Mouse (Mus musculus): ENCODE measurements around the gene Dlg2. TPM values are rescaled to one million over a fixed set of nuclear protein-coding genes. Genes with fewer than 3 reads are reported as not detected.
A peak's percentile ranks its signal among the peaks of the same experiment; 100 is the strongest.

The Dlg2 gene
- polyA plus RNA-seq, 1 experiment from 2014 or later = 30.0 TPM

- no peaks in the 10 kb centered on the region for H3K4me1 ChIP-seq (replicated peaks; ENCODE audit: control insufficient read depth, insufficient read depth, low read length)
- H3K27ac ChIP-seq = no peak overlapping the region
- no peaks in the 10 kb centered on the region for H3K27me3 ChIP-seq (ENCODE audit: control insufficient read depth, insufficient read depth, low read length)
- DNase-seq (ENCODE audit: low spot score) (no peak), ATAC-seq (ENCODE audit: low FRiP score) (no peak)
- H3K36me3 ChIP-seq (replicated peaks; ENCODE audit: control insufficient read depth, insufficient read depth) = no peaks in the 10 kb centered on the region
- H3K4me3 ChIP-seq (replicated peaks; ENCODE audit: low read length) = no peak overlapping the region
- 84% methylated on average over 1 of the region's 1 CpGs for WGBS
- no peaks in the 10 kb centered on the region for H3K9me3 ChIP-seq (ENCODE audit: control insufficient read depth, low read length)
- H3K4me2 ChIP-seq (replicated peaks) = no peak overlapping the region
- no peak overlapping the region for H3K9ac ChIP-seq
These were observed 227.5 kb downstream of the Dlg2 start for GRCm38 (mm10) chr7:90703951-90704350.

- 36% methylated on average over 3 of the region's 3 CpGs for WGBS
- H3K27me3 ChIP-seq (ENCODE audit: control insufficient read depth, insufficient read depth, low read length) = no peaks in the 10 kb centered on the region
- ATAC-seq (ENCODE audit: low FRiP score) = no peak
- no peak overlapping the region for H3K27ac ChIP-seq
- no peaks in the 10 kb centered on the region for H3K4me1 ChIP-seq (replicated peaks; ENCODE audit: control insufficient read depth, insufficient read depth, low read length)
- no peak overlapping the region for H3K9ac ChIP-seq
- no peaks in the 10 kb centered on the region for H3K36me3 ChIP-seq (replicated peaks; ENCODE audit: control insufficient read depth, insufficient read depth)
- no peaks in the 10 kb centered on the region for H3K9me3 ChIP-seq (ENCODE audit: control insufficient read depth, low read length)
- no peak overlapping the region for H3K4me2 ChIP-seq (replicated peaks)
- H3K4me3 ChIP-seq (replicated peaks; ENCODE audit: low read length) = no peak overlapping the region
- no peak for DNase-seq (ENCODE audit: low spot score)
These were observed 257.6 kb downstream of the Dlg2 start for GRCm38 (mm10) chr7:90734086-90734485.

DNA sequence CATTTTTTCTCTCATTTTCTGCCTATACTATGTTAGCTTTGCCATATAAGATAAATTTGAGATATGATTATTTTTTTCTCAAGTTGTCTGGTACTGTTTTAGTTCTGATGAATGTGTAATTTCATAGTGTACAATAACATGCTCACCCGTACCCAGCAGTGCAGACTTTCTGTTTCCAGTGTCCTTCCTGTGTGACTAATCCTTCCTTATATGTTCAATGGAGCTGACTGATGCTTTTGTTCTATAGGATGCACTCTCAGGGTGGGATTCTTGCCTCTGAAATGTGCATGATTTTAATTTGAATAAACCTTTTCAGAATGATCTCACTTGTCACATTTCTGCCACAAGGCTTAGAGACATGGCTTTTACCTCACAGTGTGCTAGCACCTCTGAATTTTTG is 259.9 kb downstream of the Dlg2 start:
- no peak overlapping the region for H3K4me2 ChIP-seq (replicated peaks)
- no peak overlapping the region for H3K4me3 ChIP-seq (replicated peaks; ENCODE audit: low read length)
- no peak for DNase-seq (ENCODE audit: low spot score)
- H3K9me3 ChIP-seq (ENCODE audit: control insufficient read depth, low read length) = no peaks in the 10 kb centered on the region
- H3K27me3 ChIP-seq (ENCODE audit: control insufficient read depth, insufficient read depth, low read length) = no peaks in the 10 kb centered on the region
- H3K27ac ChIP-seq = no peak overlapping the region
- no peak overlapping the region for H3K9ac ChIP-seq
- no peaks in the 10 kb centered on the region for H3K36me3 ChIP-seq (replicated peaks; ENCODE audit: control insufficient read depth, insufficient read depth)
- peak; percentile 59; the same call in 1 of the 2 replicates for ATAC-seq (ENCODE audit: low FRiP score)
- H3K4me1 ChIP-seq (replicated peaks; ENCODE audit: control insufficient read depth, insufficient read depth, low read length) = no peaks in the 10 kb centered on the region
- 5% methylated on average over 1 of the region's 1 CpGs for WGBS

GRCm38 (mm10) chr7:90748636-90749035 is 272.2 kb downstream of the Dlg2 start:
- Histone ChIP-seq H3K9me3 (ENCODE audit: control insufficient read depth, low read length) (no peaks in the 10 kb centered on the region), H3K4me3 (replicated peaks; ENCODE audit: low read length) (no peak overlapping the region), H3K4me1 (replicated peaks; ENCODE audit: control insufficient read depth, insufficient read depth, low read length) (no peaks in the 10 kb centered on the region), H3K36me3 (replicated peaks; ENCODE audit: control insufficient read depth, insufficient read depth) (no peaks in the 10 kb centered on the region), H3K27me3 (ENCODE audit: control insufficient read depth, insufficient read depth, low read length) (no peaks in the 10 kb centered on the region), H3K9ac (no peak overlapping the region), H3K27ac (no peak overlapping the region), H3K4me2 (replicated peaks) (no peak overlapping the region)
- ATAC-seq (ENCODE audit: low FRiP score) (no peak), DNase-seq (ENCODE audit: low spot score) (no peak)
- 81% methylated on average over 1 of the region's 1 CpGs for WGBS

GRCm38 (mm10) chr7:90787945-90788344 is 311.5 kb downstream of the Dlg2 start:
- ATAC-seq (ENCODE audit: low FRiP score) = 0 out of 2 replicates have a peak, but pooled peaks have one; percentile 11
- no peak overlapping the region for H3K27ac ChIP-seq
- no peak for DNase-seq (ENCODE audit: low spot score)
- no peaks in the 10 kb centered on the region for H3K36me3 ChIP-seq (replicated peaks; ENCODE audit: control insufficient read depth, insufficient read depth)
- H3K27me3 ChIP-seq (ENCODE audit: control insufficient read depth, insufficient read depth, low read length) = no peaks in the 10 kb centered on the region
- no peak overlapping the region for H3K9ac ChIP-seq
- H3K9me3 ChIP-seq (ENCODE audit: control insufficient read depth, low read length) = no peaks in the 10 kb centered on the region
- H3K4me3 ChIP-seq (replicated peaks; ENCODE audit: low read length) = no peak overlapping the region
- H3K4me2 ChIP-seq (replicated peaks) = no peak overlapping the region
- 93% methylated on average over 1 of the region's 1 CpGs for WGBS
- H3K4me1 ChIP-seq (replicated peaks; ENCODE audit: control insufficient read depth, insufficient read depth, low read length) = no peaks in the 10 kb centered on the region

DNA sequence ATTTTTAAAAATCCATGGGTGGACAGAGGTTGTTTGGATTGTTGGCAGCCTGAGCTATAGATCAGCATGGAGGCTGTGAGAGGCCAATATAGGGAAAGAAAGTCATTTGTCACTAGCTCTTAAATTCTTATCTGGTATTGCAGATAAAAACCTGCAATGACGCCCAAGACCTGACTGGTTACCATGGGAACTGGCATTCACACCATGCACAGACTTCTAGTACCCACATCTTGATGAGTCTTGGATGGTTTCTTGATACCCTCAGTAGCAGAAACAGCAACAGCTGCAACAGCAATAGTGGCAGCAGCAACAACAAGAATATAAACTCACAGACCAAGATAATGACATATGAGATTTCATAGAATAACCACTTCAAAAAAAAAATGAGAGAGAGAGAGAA is 315.1 kb downstream of the Dlg2 start:
- DNase-seq (ENCODE audit: low spot score) (no peak), ATAC-seq (ENCODE audit: low FRiP score) (no peak)
- Histone ChIP-seq H3K27ac (no peak overlapping the region), H3K4me1 (replicated peaks; ENCODE audit: control insufficient read depth, insufficient read depth, low read length) (no peaks in the 10 kb centered on the region), H3K4me3 (replicated peaks; ENCODE audit: low read length) (no peak overlapping the region), H3K9me3 (ENCODE audit: control insufficient read depth, low read length) (no peaks in the 10 kb centered on the region), H3K27me3 (ENCODE audit: control insufficient read depth, insufficient read depth, low read length) (no peaks in the 10 kb centered on the region), H3K36me3 (replicated peaks; ENCODE audit: control insufficient read depth, insufficient read depth) (no peaks in the 10 kb centered on the region), H3K9ac (no peak overlapping the region), H3K4me2 (replicated peaks) (no peak overlapping the region)
- 35% methylated on average over 1 of the region's 1 CpGs for WGBS

GRCm38 (mm10) chr7:90825640-90826039 is 349.2 kb downstream of the Dlg2 start:
- Histone ChIP-seq H3K9me3 (ENCODE audit: control insufficient read depth, low read length) (no peaks in the 10 kb centered on the region), H3K27ac (no peak overlapping the region), H3K27me3 (ENCODE audit: control insufficient read depth, insufficient read depth, low read length) (no peaks in the 10 kb centered on the region), H3K4me2 (replicated peaks) (no peak overlapping the region), H3K36me3 (replicated peaks; ENCODE audit: control insufficient read depth, insufficient read depth) (no peaks in the 10 kb centered on the region), H3K4me1 (replicated peaks; ENCODE audit: control insufficient read depth, insufficient read depth, low read length) (no peaks in the 10 kb centered on the region), H3K9ac (no peak overlapping the region), H3K4me3 (replicated peaks; ENCODE audit: low read length) (no peak overlapping the region)
- DNase-seq (ENCODE audit: low spot score) = no peak
- no peak for ATAC-seq (ENCODE audit: low FRiP score)
- WGBS = 93% methylated on average over 3 of the region's 3 CpGs

DNA sequence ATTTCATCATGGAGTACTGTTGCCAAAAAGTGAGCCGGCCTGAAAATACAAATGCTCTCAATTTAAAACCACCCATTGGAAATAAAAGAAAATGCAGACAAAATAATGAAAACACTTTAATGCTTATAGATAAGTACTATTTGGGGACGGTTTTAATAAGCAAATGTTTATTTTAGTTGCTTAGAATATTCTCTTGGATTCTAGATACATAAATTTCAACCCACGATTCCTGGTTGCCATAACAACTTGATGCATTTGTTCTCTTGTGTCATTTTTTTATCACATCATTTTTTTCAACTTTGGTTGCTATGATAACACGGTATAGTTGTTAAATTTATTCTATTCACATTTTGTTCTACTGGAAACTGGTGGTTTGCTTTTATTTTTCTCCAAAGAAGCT is 364.8 kb downstream of the Dlg2 start:
- Histone ChIP-seq H3K36me3 (replicated peaks; ENCODE audit: control insufficient read depth, insufficient read depth) (no peaks in the 10 kb centered on the region), H3K27ac (no peak overlapping the region), H3K4me2 (replicated peaks) (no peak overlapping the region), H3K27me3 (ENCODE audit: control insufficient read depth, insufficient read depth, low read length) (no peaks in the 10 kb centered on the region), H3K9ac (no peak overlapping the region), H3K4me1 (replicated peaks; ENCODE audit: control insufficient read depth, insufficient read depth, low read length) (peaks cover 13% of the 10 kb centered on the region), H3K4me3 (replicated peaks; ENCODE audit: low read length) (no peak overlapping the region), H3K9me3 (ENCODE audit: control insufficient read depth, low read length) (no peaks in the 10 kb centered on the region)
- DNase-seq (ENCODE audit: low spot score) (no peak), ATAC-seq (ENCODE audit: low FRiP score) (no peak)
- 72% methylated on average over 4 of the region's 4 CpGs for WGBS

- DNase-seq (ENCODE audit: low spot score) (peak; percentile 70), ATAC-seq (ENCODE audit: low FRiP score) (peak; percentile 86)
- Histone ChIP-seq H3K4me1 (replicated peaks; ENCODE audit: control insufficient read depth, insufficient read depth, low read length) (peaks cover 13% of the 10 kb centered on the region), H3K9ac (no peak overlapping the region), H3K4me3 (replicated peaks; ENCODE audit: low read length) (no peak overlapping the region), H3K9me3 (ENCODE audit: control insufficient read depth, low read length) (no peaks in the 10 kb centered on the region), H3K36me3 (replicated peaks; ENCODE audit: control insufficient read depth, insufficient read depth) (no peaks in the 10 kb centered on the region), H3K27ac (peak overlapping the region; percentile 40; the same call in 1 of the 2 replicates), H3K27me3 (ENCODE audit: control insufficient read depth, insufficient read depth, low read length) (no peaks in the 10 kb centered on the region), H3K4me2 (replicated peaks) (no peak overlapping the region)
- WGBS = 35% methylated on average over 5 of the region's 5 CpGs
These were observed 367.1 kb downstream of the Dlg2 start for GRCm38 (mm10) chr7:90843345-90844293.

Measured in hindbrain, embryonic 14.5 days (tissue).